Mouse (Mus musculus) olfactory bulb, adult 2 months (tissue): ENCODE measurements around the gene Usp1.

Experiments used
- CTCF ChIP-seq: fragments of 200-500 bp; IDR thresholded peaks from 2 replicates; pipeline ENCODE4 v1.5.1; 2012; ENCODE audit warnings: low read depth, mild to moderate bottlenecking, low read length, moderate library complexity; ENCODE audit not compliant: insufficient read depth
- POLR2A ChIP-seq: fragments of 200-500 bp; IDR thresholded peaks from 2 replicates; pipeline ENCODE4 v1.6.1; 2012; ENCODE audit warnings: mild to moderate bottlenecking, low read depth, low read length, moderate library complexity; ENCODE audit not compliant: insufficient read depth

DNA sequence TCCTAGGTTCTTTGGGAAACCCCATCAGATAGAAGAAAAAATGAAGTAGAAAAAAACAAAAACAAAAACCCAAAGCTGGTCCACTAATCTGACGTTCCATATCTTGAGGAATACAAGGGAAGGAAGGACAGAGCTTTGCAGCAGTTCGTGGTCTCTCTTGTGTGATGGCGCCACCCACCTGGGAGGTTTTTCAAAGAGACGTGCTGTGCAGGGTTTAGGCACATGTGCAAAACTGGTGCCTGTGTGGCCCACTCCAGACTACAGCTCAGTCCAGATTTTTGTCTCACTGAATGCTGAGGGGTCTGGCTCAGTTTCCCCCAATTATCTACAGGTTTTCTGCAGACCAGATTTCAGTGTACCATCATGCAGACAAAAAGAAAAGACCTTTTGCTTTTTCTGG lies 37.2 kb upstream of the Usp1 start:
- TF ChIP-seq POLR2A (no peak), CTCF (no peak)
